Mouse (Mus musculus): ENCODE data around the gene Bod1. TPM values are rescaled to one million over a fixed set of nuclear protein-coding genes. Genes with fewer than 3 reads are reported as not detected.

Bod1 gene
- 10 to 100 TPM; 88.9 to 98.9 TPM for total RNA-seq (2021)
- long read RNA-seq, experiment 1, transcript Bod1-201 (4 exons, 1,394 nt): major isoform, 213 of 229 reads
- long read RNA-seq, experiment 1, partial matches to known transcripts: 1 of 229 reads
- long read RNA-seq, experiment 1, other reads (novel, unspliced or antisense): 12 of 229 reads
- long read RNA-seq, experiment 2, transcript Bod1-201 (4 exons, 1,394 nt): major isoform, 140 of 151 reads
- long read RNA-seq, experiment 2, partial matches to known transcripts: 1 of 151 reads
- long read RNA-seq, experiment 2, other reads (novel, unspliced or antisense): 7 of 151 reads

- intact Hi-C loops (cut with DNase I): loop anchor here (2.0 kb wide), 1 partner anchor 201 kb away; the partner anchor contains the start of gene Cpeb4
- DNase-seq: peak; percentile 88 to 93
Measured at GRCm38 (mm10) chr11:31671354-31672169, at the start of gene Bod1. TSS of gene Bod1 (minus strand) at chr11:31671885.

DNA sequence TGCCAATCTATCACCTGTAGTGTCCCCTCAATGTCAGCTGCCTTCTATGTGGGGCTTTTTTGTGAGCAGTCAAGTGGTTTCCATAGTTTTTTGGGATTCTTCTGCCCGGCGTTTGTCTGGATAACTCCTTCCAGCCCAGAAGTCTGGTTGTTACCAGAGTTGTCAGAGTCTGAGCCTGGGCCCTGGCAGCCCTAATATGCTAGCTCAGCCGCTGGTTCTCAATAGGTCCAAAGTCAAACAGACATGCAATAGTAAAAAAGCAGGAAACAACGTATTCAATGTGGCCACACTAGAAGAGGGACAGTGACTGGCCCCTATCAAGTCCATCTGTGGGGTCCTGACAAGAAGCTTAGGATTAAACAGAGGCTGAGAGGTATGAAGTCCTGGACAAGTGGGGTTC lies 47.4 kb upstream of the Bod1 start:
- intact Hi-C loops (cut with DNase I): no loop called here
- no peak for DNase-seq

- intact Hi-C loops (cut with DNase I): no loop called here
- peak in 1 of 2 experiments; percentile 18 for DNase-seq
Measured at GRCm38 (mm10) chr11:31717926-31718735, 46.4 kb upstream of the Bod1 start.

- peak; percentile 72 to 82 for DNase-seq
- intact Hi-C loops (cut with DNase I): loop anchor here (5.0 kb wide), 1 partner anchor 84 kb away; no protein-coding TSS in a partner anchor
Measured at GRCm38 (mm10) chr11:31713641-31714121, 42.0 kb upstream of the Bod1 start.

GRCm38 (mm10) chr11:31713116-31713515 lies 41.4 kb upstream of the Bod1 start:
- peak in 1 of 2 experiments; percentile 40 for DNase-seq
- intact Hi-C loops (cut with DNase I): loop anchor here (5.0 kb wide), 1 partner anchor 84 kb away; no protein-coding TSS in a partner anchor

GRCm38 (mm10) chr11:31707771-31708170 lies 36.1 kb upstream of the Bod1 start:
- DNase-seq: no peak
- intact Hi-C loops (cut with DNase I): no loop called here

- peak in 1 of 2 experiments; percentile 37 for DNase-seq
- intact Hi-C loops (cut with DNase I): no loop called here
Measured at GRCm38 (mm10) chr11:31703173-31703572, 31.5 kb upstream of the Bod1 start.

- DNase-seq: no peak
- intact Hi-C loops (cut with DNase I): no loop called here
Measured at GRCm38 (mm10) chr11:31701901-31702300, 30.2 kb upstream of the Bod1 start.

- DNase-seq: no peak
- intact Hi-C loops (cut with DNase I): no loop called here
Measured at GRCm38 (mm10) chr11:31699502-31699901, 27.8 kb upstream of the Bod1 start.

DNA sequence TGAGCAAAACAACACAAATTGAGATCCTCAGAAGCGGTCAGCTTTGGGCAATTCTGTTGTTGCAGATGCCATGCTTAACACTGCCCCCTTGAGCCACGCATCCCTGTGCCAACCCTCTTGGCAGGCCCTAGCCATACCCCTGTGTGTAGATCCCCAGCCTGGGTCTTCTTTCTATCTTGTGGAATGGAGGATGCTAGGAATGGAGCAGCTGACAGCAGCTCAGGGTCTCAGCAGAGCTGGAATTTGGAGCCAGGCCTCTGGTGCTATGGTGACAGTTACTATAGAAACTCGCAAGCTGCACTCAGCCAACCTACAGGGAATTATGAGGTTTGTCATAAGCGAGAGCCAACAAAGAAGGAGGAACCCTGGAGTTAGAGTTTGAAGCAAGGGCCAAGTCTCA lies 23.1 kb upstream of the Bod1 start:
- intact Hi-C loops (cut with DNase I): no loop called here
- peak in 1 of 2 experiments; percentile 33 for DNase-seq

- intact Hi-C loops (cut with DNase I): no loop called here
Measured at GRCm38 (mm10) chr11:31694109-31694508, 22.4 kb upstream of the Bod1 start.

GRCm38 (mm10) chr11:31693322-31693721 lies 21.6 kb upstream of the Bod1 start:
- DNase-seq: no peak
- intact Hi-C loops (cut with DNase I): no loop called here

More at GRCm38 (mm10) chr11:31694109-31694508, 22.4 kb upstream of the Bod1 start:
- DNase-seq: no peak

- intact Hi-C loops (cut with DNase I): no loop called here
Measured at GRCm38 (mm10) chr11:31688956-31689355, 17.3 kb upstream of the Bod1 start.

DNA sequence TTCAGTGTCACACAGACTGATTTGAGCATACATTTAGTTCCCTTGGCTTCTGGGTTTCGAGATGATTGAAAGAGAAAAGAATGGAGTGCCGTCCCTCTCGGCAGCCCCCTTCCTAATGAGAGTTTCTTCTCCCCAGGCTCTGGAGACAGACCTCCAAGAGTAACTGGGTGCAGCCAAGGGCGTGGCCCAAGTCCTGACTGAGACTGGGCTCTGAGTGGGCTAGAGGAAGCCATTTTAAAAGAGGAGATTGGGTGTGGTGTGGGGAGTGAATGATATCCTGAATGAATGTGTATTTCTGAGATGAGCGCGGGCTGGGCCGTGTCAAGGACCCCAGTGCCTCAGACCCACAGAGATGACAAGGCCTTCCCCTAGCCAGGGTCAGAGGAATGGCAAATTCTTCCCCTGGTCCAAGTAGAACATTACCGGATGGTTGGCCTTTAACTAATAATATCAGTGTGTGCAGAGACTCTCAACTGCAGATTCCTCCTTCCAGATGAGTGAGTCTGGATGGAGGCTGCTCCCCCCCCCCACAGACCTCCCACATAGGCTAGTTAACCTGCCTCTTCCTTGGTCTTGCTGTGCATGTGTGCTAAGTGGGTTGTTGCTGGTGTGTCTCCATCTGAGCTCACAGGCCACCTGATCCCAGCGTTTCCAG lies 13.4 kb upstream of the Bod1 start:
- DNase-seq: no peak
- intact Hi-C loops (cut with DNase I): no loop called here

More at GRCm38 (mm10) chr11:31688956-31689355, 17.3 kb upstream of the Bod1 start:
- DNase-seq: no peak

GRCm38 (mm10) chr11:31684126-31684525 lies 12.4 kb upstream of the Bod1 start:
- intact Hi-C loops (cut with DNase I): no loop called here
- no peak for DNase-seq

GRCm38 (mm10) chr11:31679840-31680381 lies 8.2 kb upstream of the Bod1 start:
- DNase-seq: no peak
- intact Hi-C loops (cut with DNase I): loop anchor here (5.0 kb wide), 1 partner anchor 482 kb away; no protein-coding TSS in a partner anchor

DNA sequence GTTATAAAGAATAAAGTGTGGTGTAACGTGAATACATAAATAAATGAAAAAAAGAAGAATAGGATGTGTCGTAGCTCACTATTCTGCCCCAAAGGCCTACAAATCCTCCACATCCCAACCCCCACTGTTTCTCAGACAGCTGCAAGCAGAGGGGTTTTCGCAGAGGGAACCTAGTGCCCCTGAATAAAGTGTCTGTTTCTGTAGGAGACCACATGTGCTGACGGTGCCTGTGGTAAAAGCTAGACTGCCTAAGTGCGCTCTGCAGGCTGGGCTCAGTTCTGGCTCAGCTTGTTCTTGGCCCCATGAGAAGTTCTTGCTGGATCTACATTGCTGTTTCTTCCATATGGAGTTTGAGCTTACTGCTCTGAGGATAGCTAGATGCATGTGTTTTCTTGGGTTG lies 5.6 kb upstream of the Bod1 start:
- intact Hi-C loops (cut with DNase I): loop anchor here (5.0 kb wide), 1 partner anchor 485 kb away; no protein-coding TSS in a partner anchor
- DNase-seq: no peak

- DNase-seq: no peak
- intact Hi-C loops (cut with DNase I): loop anchor here (5.0 kb wide), 1 partner anchor 486 kb away; no protein-coding TSS in a partner anchor
Measured at GRCm38 (mm10) chr11:31676661-31677252, 5.1 kb upstream of the Bod1 start.

DNA sequence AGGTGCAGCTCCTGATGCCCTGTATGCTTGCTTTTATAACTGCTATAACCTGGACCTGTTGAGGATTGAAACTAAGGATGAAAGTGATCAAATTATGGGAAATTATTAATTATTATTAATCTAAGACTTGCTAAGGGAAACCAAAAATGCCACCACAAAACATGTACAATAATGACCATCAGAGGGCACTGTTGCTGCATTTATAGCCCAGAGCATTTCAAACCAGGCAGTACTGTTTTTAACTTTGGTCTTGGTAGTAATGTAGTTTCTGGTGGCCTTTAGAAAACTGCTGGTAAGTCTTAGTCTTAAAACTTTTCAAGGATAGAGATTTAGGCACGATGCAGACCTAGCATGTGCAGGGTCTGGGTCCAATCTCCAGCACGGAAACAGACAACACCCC lies 3.7 kb upstream of the Bod1 start:
- intact Hi-C loops (cut with DNase I): loop anchor here (1.0 to 5.0 kb wide), 2 partner anchors 274 to 487 kb away; no protein-coding TSS in a partner anchor
- DNase-seq: peak; percentile 43 to 66
